Mouse (Mus musculus) stomach, postnatal 0 days (tissue): ENCODE data around the gene Slco2a1.

ENCODE experiments used
- CTCF ChIP-seq: IDR thresholded peaks from 2 replicates; pipeline ENCODE4 v1.5.1; 2016; ENCODE audit warnings: antibody characterized with exemption, low read depth, mild to moderate bottlenecking, moderate library complexity
- EP300 ChIP-seq: optimal IDR thresholded peaks from 2 replicates; pipeline ENCODE3; 2016; ENCODE audit warnings: antibody characterized with exemption

- TF ChIP-seq CTCF: no peak
- TF ChIP-seq EP300: no peak
Measured at GRCm38 (mm10) chr9:103114901-103115300, 126.4 kb downstream of the Slco2a1 start.
